Mouse (Mus musculus) cerebellum, adult 2 months (tissue): ENCODE measurements around the gene Lmnb2. TPM values are rescaled to one million over a fixed set of nuclear protein-coding genes. Genes with fewer than 3 reads are reported as not detected.

Experiments used
- DNase-seq, 2 experiments: peaks; one replicate each; pipeline ENCODE4 v3.0.0; 2021
- H3K27ac ChIP-seq: fragments of 200-500 bp; 2 replicates; pipeline ENCODE4 v1.5.1; 2012; ENCODE audit warnings: low read length, control low read depth, inconsistent platforms; ENCODE audit not compliant: insufficient read depth
- H3K27me3 ChIP-seq: fragments of 200-500 bp; 2 replicates; pipeline ENCODE4 v1.6.1; 2012; ENCODE audit warnings: inconsistent platforms, mild to moderate bottlenecking, low read length, moderate library complexity; ENCODE audit not compliant: control insufficient read depth, insufficient read depth
- H3K4me1 ChIP-seq: fragments of 200-500 bp; 2 replicates; pipeline ENCODE4 v1.6.1; 2011; ENCODE audit warnings: low read length; ENCODE audit not compliant: control insufficient read depth, insufficient read depth
- H3K4me3 ChIP-seq: fragments of 200-500 bp; replicated peaks from 2 replicates; pipeline ENCODE3; 2011; ENCODE audit warnings: mild to moderate bottlenecking, low read depth, low read length, control low read depth; ENCODE audit not compliant: insufficient read depth
- CTCF ChIP-seq: fragments of 200-500 bp; IDR thresholded peaks from 2 replicates; pipeline ENCODE4 v1.5.1; 2011; ENCODE audit warnings: low read depth, mild to moderate bottlenecking, control low read depth, low read length, moderate library complexity, borderline replicate concordance; ENCODE audit not compliant: insufficient read depth
- POLR2A ChIP-seq: fragments of 200-500 bp; IDR thresholded peaks from 2 replicates; pipeline ENCODE4 v1.6.1; 2011; ENCODE audit warnings: low read length, control low read depth, borderline replicate concordance; ENCODE audit not compliant: insufficient read depth
- WGBS: fragments of 180-500 bp; shearing (Covaris S2); methylation state at CpG from one replicate; pipeline ENCODE4 v1.1.7; 2018; 5-methylcytosine and 5-hydroxymethylcytosine counted together
- polyA plus RNA-seq: library from polyadenylated mRNA; depleted of rRNA; stranded (reverse); fragments of >200 nt; gene quantifications from 2 replicates; pipeline ENCODE4 v1.2.3, GENCODE M21; 2012; rRNA removed

Gene Lmnb2
- 39.0 and 42.8 TPM in 2 replicates for polyA plus RNA-seq

DNA sequence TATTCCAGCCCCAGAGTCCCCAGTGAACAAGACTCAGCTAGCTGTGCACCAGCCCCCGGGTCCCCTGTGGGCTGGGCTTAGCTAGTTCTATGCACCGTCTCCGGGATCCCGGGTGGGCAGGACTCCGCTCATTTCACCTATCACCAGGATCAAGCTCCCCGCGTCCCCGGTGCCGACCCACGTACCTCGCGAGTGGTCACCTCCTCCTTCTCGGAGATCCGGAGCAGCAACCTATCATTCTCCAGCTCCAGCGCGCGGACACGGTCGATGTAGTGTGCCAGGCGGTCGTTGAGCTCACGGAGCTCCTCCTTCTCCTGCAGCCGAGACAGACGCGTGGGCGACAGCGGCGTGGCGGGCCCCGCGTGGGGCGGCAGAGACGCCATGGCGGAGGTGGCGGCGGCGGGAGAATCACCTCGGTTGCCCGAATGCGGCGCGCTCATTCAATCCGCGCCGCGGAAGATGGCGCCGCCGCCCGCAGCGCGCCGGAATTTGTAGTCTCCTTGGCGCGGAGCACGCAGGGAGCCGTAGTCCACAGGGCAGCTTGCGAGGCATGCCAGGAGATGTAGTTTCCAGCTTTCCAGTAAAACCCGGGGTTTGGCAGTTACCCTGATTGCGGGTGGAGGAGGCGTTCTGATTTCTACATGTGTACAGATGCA is at the start of gene Lmnb2:
Lmnb2 (minus strand) TSS at position 467 of the 656 bp plus-strand sequence.
- WGBS = under 1% methylated on average over 61 of the region's 61 CpGs
- H3K4me3 ChIP-seq = peak within 1 kb of the TSS; percentile 90

DNA sequence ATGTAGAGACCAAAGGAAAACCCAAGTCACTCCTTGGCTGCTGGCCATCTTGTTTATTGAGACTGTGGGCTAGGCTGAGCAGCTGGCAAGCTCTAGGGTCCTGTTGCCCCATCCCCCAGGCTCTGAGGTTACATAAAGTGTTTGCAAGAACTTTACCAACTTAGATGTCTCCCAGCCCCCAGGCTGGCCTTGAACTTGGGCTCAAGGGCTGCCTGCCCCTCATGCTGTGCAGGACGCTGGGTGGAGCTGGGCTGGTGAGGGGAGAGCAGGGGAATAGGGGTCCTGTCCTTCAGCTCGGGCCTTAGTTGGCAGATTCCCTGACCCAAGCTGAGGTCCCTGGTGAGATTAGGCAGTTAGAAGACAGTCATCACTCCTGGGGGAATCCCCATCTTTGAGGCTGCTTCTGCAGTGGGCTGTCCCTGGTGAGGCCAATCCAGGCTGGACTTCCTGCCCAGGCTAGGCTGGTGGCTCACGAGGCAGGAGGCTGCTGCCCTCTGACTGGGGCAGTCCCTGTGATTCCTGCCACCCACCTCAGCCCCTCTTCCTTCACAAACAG is 49.1 kb upstream of the Lmnb2 start:
- no peak overlapping the region for H3K4me3 ChIP-seq
- no peaks in the 10 kb centered on the region for H3K27me3 ChIP-seq
- 31% methylated on average over 3 of the region's 3 CpGs for WGBS
- peaks cover 12% of the 10 kb centered on the region for H3K4me1 ChIP-seq
- TF ChIP-seq POLR2A (no peak), CTCF (no peak)
- DNase-seq = no peak
- no peak overlapping the region for H3K27ac ChIP-seq

More for the DNA sequence above, at the start of gene Lmnb2:
- TF ChIP-seq POLR2A = peak; percentile 64; the same call in 1 of the 2 replicates
- TF ChIP-seq CTCF = no peak
- Histone ChIP-seq H3K27ac (peak within 1 kb of the TSS; percentile 79), H3K27me3 (no peaks in the 10 kb centered on the region), H3K4me1 (peaks cover 23% of the 10 kb centered on the region)
- DNase-seq = peak; percentile 86 to 90

DNA sequence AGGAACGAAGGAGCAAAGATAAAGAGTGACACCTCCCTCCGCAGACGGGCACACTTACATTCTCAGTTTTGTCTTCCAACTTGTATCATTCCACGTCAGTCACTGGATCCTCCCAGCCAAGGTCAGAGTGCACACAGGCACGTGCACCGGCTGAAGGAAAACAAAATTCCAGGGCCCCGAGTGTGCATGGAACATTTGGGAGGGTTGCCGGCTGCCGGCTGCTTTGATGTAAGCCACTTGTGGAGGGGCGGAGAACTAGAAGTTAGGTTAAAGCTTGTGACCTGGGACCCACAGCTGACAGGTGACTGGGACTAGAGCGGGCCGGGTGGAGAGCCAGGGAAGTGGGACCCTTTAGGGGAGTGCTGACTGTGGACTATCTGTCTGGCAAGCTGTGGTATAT is 48.3 kb upstream of the Lmnb2 start:
- no peak for DNase-seq
- TF ChIP-seq POLR2A (no peak), CTCF (no peak)
- peaks cover 6% of the 10 kb centered on the region; the same call in 1 of the 2 replicates for H3K4me1 ChIP-seq
- H3K27me3 ChIP-seq = no peaks in the 10 kb centered on the region
- H3K27ac ChIP-seq = no peak overlapping the region
- no peak overlapping the region for H3K4me3 ChIP-seq
- 59% methylated on average over 12 of the region's 12 CpGs for WGBS

DNA sequence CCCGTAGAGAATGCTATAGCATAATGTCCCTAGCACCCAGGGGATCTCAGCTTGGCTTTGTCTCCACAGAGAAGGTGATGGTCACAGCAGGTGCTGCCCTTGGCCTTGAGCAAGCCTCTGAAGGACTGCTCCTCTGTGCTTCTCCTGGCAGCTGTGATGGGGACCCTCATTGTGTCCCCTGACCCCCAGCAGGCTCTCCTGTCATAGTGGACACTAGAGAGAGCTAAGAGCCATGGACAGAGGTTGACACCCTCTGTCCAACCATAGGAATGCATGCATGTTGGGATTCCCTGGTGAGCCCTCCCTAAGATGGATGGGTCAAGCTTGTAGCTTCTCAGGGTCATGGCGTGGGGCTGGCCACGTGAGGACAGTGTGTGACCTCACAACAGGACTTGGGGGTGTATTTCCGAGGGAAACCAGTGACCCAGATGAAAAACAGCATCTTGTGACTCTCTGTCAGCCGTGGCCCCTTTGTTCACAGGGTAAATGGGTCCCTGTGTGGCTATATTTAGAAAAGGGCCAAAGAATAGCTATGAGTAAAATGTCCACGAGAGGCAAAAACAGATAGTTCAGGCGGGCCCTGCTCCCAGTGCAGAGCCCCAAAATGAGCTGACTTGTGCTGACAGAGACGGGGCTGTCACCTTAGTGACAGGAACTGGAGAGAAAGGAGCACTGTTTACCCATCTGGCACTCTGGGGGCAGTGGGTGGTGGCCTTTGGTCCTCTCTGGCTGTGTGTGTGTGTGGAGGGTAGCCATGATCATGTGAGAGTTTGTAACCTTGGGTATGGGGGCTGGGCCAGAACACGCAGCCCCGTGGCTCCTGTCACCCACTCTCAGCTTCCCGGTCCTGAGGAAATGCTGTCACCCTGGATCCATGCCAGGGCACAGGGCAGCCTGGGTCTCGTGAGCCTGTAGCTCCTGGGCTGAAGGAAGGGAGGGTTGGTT is 45.3 kb upstream of the Lmnb2 start:
- DNase-seq = peak in 1 of 2 experiments; percentile 25
- H3K4me3 ChIP-seq = no peak overlapping the region
- peaks cover 6% of the 10 kb centered on the region; the same call in 1 of the 2 replicates for H3K4me1 ChIP-seq
- no peaks in the 10 kb centered on the region for H3K27me3 ChIP-seq
- TF ChIP-seq CTCF (no peak), POLR2A (no peak)
- H3K27ac ChIP-seq = no peak overlapping the region
- 52% methylated on average over 12 of the region's 12 CpGs for WGBS

DNA sequence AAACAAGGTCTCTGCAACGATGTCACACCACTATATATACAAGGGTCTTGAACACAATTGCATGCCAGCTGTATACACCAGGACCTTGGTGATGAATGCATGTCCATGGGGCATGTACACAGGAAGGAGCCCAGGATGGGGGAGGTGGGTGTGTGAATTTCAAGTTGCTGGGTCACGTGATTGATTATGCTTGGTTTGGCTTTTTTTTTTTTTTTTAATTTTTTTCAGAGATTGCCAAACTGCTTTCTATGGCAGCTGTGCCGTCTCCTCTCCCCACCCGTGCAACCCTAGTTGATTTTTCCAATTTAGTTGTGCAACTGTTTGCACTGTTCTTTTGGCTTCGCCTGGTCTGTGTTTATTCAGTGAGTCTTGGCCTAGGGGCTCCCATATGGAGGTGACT is 44.5 kb upstream of the Lmnb2 start:
- TF ChIP-seq POLR2A = no peak
- TF ChIP-seq CTCF = no peak
- peaks cover 6% of the 10 kb centered on the region; the same call in 1 of the 2 replicates for H3K4me1 ChIP-seq
- WGBS = 79% methylated on average over 5 of the region's 5 CpGs
- H3K27ac ChIP-seq = no peak overlapping the region
- DNase-seq = no peak
- no peak overlapping the region for H3K4me3 ChIP-seq
- no peaks in the 10 kb centered on the region for H3K27me3 ChIP-seq

DNA sequence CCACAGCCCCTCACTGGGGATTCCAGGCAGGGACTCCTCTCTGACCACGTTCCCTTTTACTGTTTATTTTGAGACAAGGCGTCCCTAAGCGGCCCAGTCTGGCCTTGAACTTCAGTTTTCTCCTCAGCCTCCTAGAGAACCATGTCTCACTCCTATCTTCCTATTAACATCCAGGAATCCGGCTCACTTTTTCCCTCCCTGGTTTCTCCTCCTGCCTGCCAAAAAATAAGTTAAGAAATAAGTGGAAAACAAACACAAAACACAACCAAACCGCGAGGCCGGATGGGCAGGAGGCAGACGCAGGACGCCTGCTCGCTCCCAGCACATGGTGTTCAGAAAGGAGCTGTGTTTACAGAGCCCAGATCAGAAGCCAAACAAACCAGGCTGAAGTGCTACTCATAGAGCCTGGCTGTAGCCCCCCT is 44.0 kb upstream of the Lmnb2 start:
- 80% methylated on average over 10 of the region's 10 CpGs for WGBS
- DNase-seq = no peak
- no peak for TF ChIP-seq POLR2A
- TF ChIP-seq CTCF = no peak
- Histone ChIP-seq H3K27me3 (no peaks in the 10 kb centered on the region), H3K4me1 (peaks cover 6% of the 10 kb centered on the region; the same call in 1 of the 2 replicates), H3K4me3 (no peak overlapping the region), H3K27ac (no peak overlapping the region)
